ENCODE assay signal across 8 mouse cellular contexts in the genomic region with DNA sequence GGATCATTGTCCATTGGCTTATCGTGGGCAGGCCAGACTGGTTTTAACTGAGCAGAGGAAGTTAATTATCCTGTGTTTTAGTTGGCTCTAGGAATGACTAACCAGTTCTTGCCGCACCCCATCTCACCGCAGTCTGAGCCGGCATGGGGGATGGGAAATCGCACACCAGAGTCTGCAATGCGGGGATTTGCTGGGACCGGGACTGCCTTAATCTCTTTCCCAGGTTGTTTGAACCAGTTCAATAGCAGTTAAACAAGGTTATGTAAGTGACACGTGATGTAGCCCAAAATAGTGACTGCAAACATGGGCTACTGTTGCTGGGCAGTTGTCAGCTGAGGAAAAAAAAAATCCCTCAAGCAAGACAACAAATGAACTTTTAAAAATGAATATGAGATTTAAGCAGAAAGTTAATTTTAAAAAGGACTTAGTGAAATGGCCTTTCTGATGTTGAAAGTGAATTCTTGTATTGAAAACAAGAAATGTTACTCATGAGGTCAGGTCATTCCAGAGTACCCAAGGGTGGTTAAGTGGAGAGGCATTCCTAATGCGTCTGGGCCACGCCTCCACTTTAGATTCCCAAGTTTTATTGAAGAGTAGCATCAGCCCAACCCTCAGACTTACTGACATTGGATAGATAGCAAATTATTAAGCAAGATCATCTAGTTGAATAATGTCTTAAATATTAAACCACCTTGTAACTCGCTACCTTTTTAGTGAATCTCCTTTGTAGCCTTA.
DNase-seq lines count a peak whose midpoint lies in the region; ATAC-seq and TF ChIP-seq lines count a peak whose summit lies in the region.

No protein-coding gene starts in this region.

- H3K4me3 ChIP-seq in kidney, adult 2 months (ENCODE audit: insufficient read depth, low read depth, low read length): no peak overlapping the region; the same call in 1 of the 2 replicates
- H3K4me3 ChIP-seq in liver, embryonic 13.5 days (replicated peaks): no peak overlapping the region

- WGBS in kidney, adult 2 months: 23% methylated on average over 11 of the region's 11 CpGs
- WGBS in liver, embryonic 13.5 days (ENCODE audit: insufficient replicate concordance): 37% methylated on average over 11 of the region's 11 CpGs

- no peak overlapping the region for H3K9ac ChIP-seq in liver, embryonic 13.5 days

- ATAC-seq in cerebellum, adult (ENCODE audit: insufficient number of reproducible peaks, low FRiP score, low TSS enrichment): peak; percentile 38; the same call in 1 of the 2 replicates
- ATAC-seq in liver, embryonic 13.5 days (ENCODE audit: low read depth): peak; percentile 69
- ATAC-seq in erythroblast, adult 5-6 weeks (replicated peaks; ENCODE audit: low FRiP score, poor library complexity, severe bottlenecking): no peak

- 0 out of 2 replicates have a peak, but pooled peaks cover 3% of the 10 kb centered on the region for H3K9me3 ChIP-seq in liver, embryonic 13.5 days (replicated peaks)

- DNase-seq in cerebellum, postnatal 4 days (ENCODE audit: low spot score in 2 of 2): no peak
- DNase-seq in brain, embryonic 14.5 days (ENCODE audit: low read depth): peak; percentile 38
- peak; percentile 78 for DNase-seq in gastrocnemius, postnatal 25 days
- DNase-seq in kidney, adult 2 months: peak; percentile 92
- DNase-seq in liver, embryonic 13.5 days: peak; percentile 5
- DNase-seq in right cerebral cortex, postnatal 10 days (ENCODE audit: low spot score in 2 of 2): peak; percentile 32 to 38

- no peaks in the 10 kb centered on the region for H3K36me3 ChIP-seq in kidney, adult 2 months (ENCODE audit: control insufficient read depth, insufficient read depth, low read length)
- H3K36me3 ChIP-seq in liver, embryonic 13.5 days: no peaks in the 10 kb centered on the region

- H3K27ac ChIP-seq in kidney, adult 2 months (ENCODE audit: insufficient read depth, low read depth, low read length): peak overlapping the region; percentile 58
- H3K27ac ChIP-seq in liver, embryonic 13.5 days: no peak overlapping the region

- TF ChIP-seq CTCF in brain, embryonic 14.5 days (IDR thresholded peaks at IDR 0.05; ENCODE audit: borderline replicate concordance, extremely low read depth, insufficient read depth, insufficient read length): no peak
- TF ChIP-seq CTCF in kidney, adult 2 months (conservative IDR thresholded peaks at IDR 0.05; ENCODE audit: insufficient read depth, insufficient read length, low read depth, low read length): no peak

- no peak for TF ChIP-seq POLR2A in brain, embryonic 14.5 days (IDR thresholded peaks at IDR 0.05; ENCODE audit: borderline replicate concordance, extremely low read depth, insufficient read depth, insufficient read length, poor library complexity, severe bottlenecking)
- TF ChIP-seq POLR2A in kidney, adult 2 months (IDR thresholded peaks at IDR 0.05; ENCODE audit: low read depth, low read length): no peak

- no peaks in the 10 kb centered on the region for H3K27me3 ChIP-seq in kidney, adult 2 months (replicated peaks; ENCODE audit: control insufficient read depth, insufficient read depth, low read length)
- no peaks in the 10 kb centered on the region for H3K27me3 ChIP-seq in liver, embryonic 13.5 days

- H3K4me2 ChIP-seq in liver, embryonic 13.5 days: no peak overlapping the region

- H3K4me1 ChIP-seq in kidney, adult 2 months (ENCODE audit: control insufficient read depth, insufficient read depth, low read length): peaks cover 6% of the 10 kb centered on the region; the same call in 1 of the 2 replicates
- no peaks in the 10 kb centered on the region for H3K4me1 ChIP-seq in liver, embryonic 13.5 days (replicated peaks)

Comparison
In these comparisons a context has a peak if more than half of its experiments do, and no peak if none do; other contexts are left out.
1. DNase-seq: peak in brain, embryonic 14.5 days (single experiment), gastrocnemius, postnatal 25 days (single experiment), kidney, adult 2 months (single experiment), liver, embryonic 13.5 days (single experiment) and right cerebral cortex, postnatal 10 days (2 of 2); none in cerebellum, postnatal 4 days (0 of 2).